Mouse (Mus musculus) neural tube, embryonic 15.5 days (tissue): ENCODE results near the gene Flywch1. TPM values are rescaled to one million over a fixed set of nuclear protein-coding genes. Genes with fewer than 3 reads are reported as not detected.
A peak's percentile ranks its signal among the peaks of the same experiment; 100 is the strongest.

ENCODE experiments used
- ATAC-seq: fragments of 200-750 bp; cut with Nextera tagmentation; 2 replicates; pipeline ENCODE4 v1.8.0; 2017; ENCODE audit warnings: mild to moderate bottlenecking, moderate TSS enrichment, moderate library complexity; ENCODE audit not compliant: low FRiP score
- H3K27ac ChIP-seq: fragments of 300-500 bp; sonication (generic); replicated peaks from 2 replicates; pipeline ENCODE4 v1.5.1; 2015; ENCODE audit warnings: mild to moderate bottlenecking, inconsistent platforms
- H3K27me3 ChIP-seq: fragments of 300-500 bp; sonication (generic); replicated peaks from 2 replicates; pipeline ENCODE4 v1.6.1; 2015; ENCODE audit warnings: inconsistent platforms
- H3K36me3 ChIP-seq: fragments of 300-500 bp; sonication (generic); 2 replicates; pipeline ENCODE4 v1.6.1; 2015; ENCODE audit warnings: inconsistent platforms
- H3K4me1 ChIP-seq: fragments of 300-500 bp; sonication (generic); 2 replicates; pipeline ENCODE4 v1.6.1; 2015; ENCODE audit warnings: inconsistent platforms
- H3K4me2 ChIP-seq: fragments of 300-500 bp; sonication (generic); 2 replicates; pipeline ENCODE4 v1.6.1; 2015; ENCODE audit warnings: inconsistent platforms, mild to moderate bottlenecking, moderate library complexity
- H3K4me3 ChIP-seq: fragments of 300-500 bp; sonication (generic); replicated peaks from 2 replicates; pipeline ENCODE4 v1.5.1; 2015; ENCODE audit warnings: mild to moderate bottlenecking, inconsistent platforms
- H3K9ac ChIP-seq: fragments of 300-500 bp; sonication (generic); replicated peaks from 2 replicates; pipeline ENCODE4 v1.6.1; 2015; ENCODE audit warnings: mild to moderate bottlenecking, inconsistent platforms
- H3K9me3 ChIP-seq: fragments of 300-500 bp; sonication (generic); replicated peaks from 2 replicates; pipeline ENCODE4 v1.6.1; 2016; ENCODE audit warnings: inconsistent platforms
- WGBS: fragments of 180-500 bp; shearing (Covaris S2); methylation state at CpG from one replicate; pipeline ENCODE4 v1.1.7; 2015; ENCODE audit warnings: mixed read lengths; 5-methylcytosine and 5-hydroxymethylcytosine counted together
- polyA plus RNA-seq: library from polyadenylated mRNA; unstranded; fragments of >200 nt; fragmentation: Nextera tagmentation; extraction: Ambion mirVana; gene quantifications from 2 replicates; pipeline ENCODE4 v1.2.1, GENCODE M21; 2015

Flywch1 gene
- polyA plus RNA-seq, 1 experiment from 2014 or later: 224 TPM

DNA sequence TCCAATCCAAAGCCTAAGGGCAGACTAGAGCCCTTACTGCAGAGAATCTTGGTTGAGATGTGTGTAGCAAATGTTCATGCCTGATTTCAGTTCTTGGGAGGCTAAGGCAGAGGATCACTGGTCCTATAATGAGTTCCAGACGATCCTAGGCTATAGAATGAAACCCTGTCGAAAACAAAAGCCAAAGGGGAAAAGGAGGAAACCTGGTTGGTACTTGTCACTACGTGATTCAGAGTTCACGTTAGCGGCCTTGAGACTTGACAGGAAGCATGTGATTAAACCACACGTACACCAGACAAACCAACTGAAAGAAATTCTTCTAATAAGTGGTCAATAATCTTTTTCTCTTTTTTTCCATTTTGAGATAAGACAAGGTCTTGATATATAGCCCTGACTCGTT is 25.9 kb upstream of the Flywch1 start:
- no peak overlapping the region for H3K27ac ChIP-seq
- no peak overlapping the region for H3K4me2 ChIP-seq
- peaks cover 2% of the 10 kb centered on the region; the same call in 1 of the 2 replicates for H3K36me3 ChIP-seq
- no peak for ATAC-seq
- 85% methylated on average over 7 of the region's 7 CpGs for WGBS
- H3K4me1 ChIP-seq: peaks cover 7% of the 10 kb centered on the region
- no peaks in the 10 kb centered on the region for H3K9me3 ChIP-seq
- H3K9ac ChIP-seq: no peak overlapping the region
- no peaks in the 10 kb centered on the region for H3K27me3 ChIP-seq
- H3K4me3 ChIP-seq: no peak overlapping the region

GRCm38 (mm10) chr17:23795323-23795722 is 23.9 kb upstream of the Flywch1 start:
- 94% methylated on average over 8 of the region's 8 CpGs for WGBS
- Histone ChIP-seq H3K27ac (no peak overlapping the region), H3K9ac (no peak overlapping the region), H3K27me3 (no peaks in the 10 kb centered on the region), H3K4me3 (no peak overlapping the region), H3K36me3 (peaks cover 2% of the 10 kb centered on the region; the same call in 1 of the 2 replicates), H3K9me3 (no peaks in the 10 kb centered on the region), H3K4me2 (no peak overlapping the region), H3K4me1 (peaks cover 25% of the 10 kb centered on the region)
- ATAC-seq: no peak

DNA sequence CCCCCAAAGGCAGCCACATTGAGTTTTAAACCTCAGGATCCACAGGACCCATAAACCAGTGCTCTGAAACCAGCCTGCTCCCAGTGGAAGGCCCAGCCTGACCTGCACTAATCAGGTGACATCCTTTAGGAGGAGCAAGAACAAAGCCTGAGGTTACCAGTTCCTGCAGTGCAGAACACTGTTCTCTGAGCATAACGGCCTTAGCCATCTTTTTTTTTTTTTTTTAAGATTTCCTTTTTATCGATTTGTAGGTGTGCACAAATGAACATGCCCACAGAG is 19.6 kb upstream of the Flywch1 start:
- Histone ChIP-seq H3K27ac (peak overlapping the region; percentile 91), H3K4me3 (peak overlapping the region; percentile 45)
- 58% methylated on average over 2 of the region's 2 CpGs for WGBS

DNA sequence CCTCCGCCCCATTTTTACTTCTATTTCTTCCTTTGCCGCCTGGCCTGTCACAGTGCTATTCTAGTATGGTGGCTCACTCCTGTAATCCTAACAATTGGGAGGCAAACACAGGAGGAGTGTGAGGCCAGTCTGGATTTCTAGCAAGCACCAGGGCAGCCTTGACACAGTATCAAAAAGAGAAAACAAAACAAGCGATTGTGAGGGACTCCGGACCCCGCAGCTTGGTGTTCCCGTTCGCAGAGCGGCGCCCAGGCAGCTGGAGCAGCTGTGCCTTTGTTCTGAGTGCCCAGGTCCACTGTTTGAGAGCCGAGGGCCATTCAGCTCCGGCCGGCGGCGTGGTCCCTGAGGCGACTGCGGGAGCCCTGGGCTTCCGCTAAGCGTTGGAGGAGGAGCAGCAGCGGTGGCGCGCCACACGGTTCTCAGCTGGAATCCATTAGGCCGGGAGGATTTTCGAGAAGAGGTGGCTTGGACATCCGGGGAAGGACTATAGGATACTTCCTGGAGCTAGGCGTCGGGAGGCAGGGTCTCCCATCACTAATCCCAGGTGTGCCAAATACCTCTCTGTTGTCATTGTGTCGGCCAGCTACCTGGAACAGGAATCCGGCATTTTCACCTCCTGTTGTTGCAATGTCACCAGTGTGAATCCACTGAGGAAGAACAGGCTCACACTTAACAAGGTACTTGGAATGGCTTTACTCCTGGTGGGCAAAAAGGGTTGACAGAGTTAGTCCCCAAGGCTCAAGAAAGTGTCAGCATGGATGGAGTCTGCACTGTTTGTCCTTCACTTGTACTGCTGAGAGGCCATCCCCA is 19.1 kb upstream of the Flywch1 start, which contains the start of gene Srrm2:
Gene Srrm2 (plus strand): TSS at position 264 of the 810 bp plus-strand sequence.
- H3K36me3 ChIP-seq: peaks cover 2% of the 10 kb centered on the region; the same call in 1 of the 2 replicates
- 1% methylated on average over 29 of the region's 29 CpGs for WGBS
- H3K27ac ChIP-seq: peak within 1 kb of the TSS; percentile 91
- H3K4me3 ChIP-seq: peak within 1 kb of the TSS; percentile 45
- no peaks in the 10 kb centered on the region for H3K9me3 ChIP-seq
- peaks cover 42% of the 10 kb centered on the region for H3K4me1 ChIP-seq
- peak; percentile 15; the same call in 1 of the 2 replicates for ATAC-seq
- no peaks in the 10 kb centered on the region for H3K27me3 ChIP-seq
- H3K9ac ChIP-seq: peak within 1 kb of the TSS; percentile 77
- peak within 1 kb of the TSS; percentile 71 for H3K4me2 ChIP-seq

More for the DNA sequence above, 19.6 kb upstream of the Flywch1 start:
- Histone ChIP-seq H3K4me1 (peaks cover 38% of the 10 kb centered on the region), H3K4me2 (peak overlapping the region; percentile 71), H3K27me3 (no peaks in the 10 kb centered on the region), H3K36me3 (peaks cover 2% of the 10 kb centered on the region; the same call in 1 of the 2 replicates), H3K9ac (peak overlapping the region; percentile 77), H3K9me3 (no peaks in the 10 kb centered on the region)
- no peak for ATAC-seq

DNA sequence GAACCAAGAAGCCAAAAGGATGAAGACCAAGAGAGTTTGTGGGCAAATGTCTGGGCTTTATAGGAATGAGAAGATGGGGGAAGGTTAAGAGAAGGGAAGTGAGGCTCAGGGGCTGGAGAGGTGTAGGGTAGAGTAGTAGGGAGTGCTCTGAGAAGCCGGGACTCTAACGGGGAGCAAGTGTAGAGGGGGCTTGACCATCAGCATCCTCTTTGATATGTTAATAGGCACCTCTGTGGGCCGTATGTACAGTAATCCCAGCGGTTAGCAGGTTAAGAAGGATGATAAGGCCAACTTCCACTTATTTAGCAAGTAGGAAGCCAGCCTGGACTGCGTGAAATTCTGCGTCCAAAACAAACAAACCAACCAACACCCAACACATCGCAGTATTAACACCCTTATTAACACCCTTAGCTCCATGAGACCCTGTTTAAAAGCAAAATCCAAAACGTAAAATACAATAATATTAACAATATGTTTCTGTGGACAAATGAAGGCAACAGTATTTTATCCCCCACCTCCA is 18.4 kb upstream of the Flywch1 start:
- peaks cover 49% of the 10 kb centered on the region for H3K4me1 ChIP-seq
- ATAC-seq: no peak
- peak overlapping the region; percentile 91 for H3K27ac ChIP-seq
- peak overlapping the region; percentile 45 for H3K4me3 ChIP-seq
- no peaks in the 10 kb centered on the region for H3K27me3 ChIP-seq
- H3K9me3 ChIP-seq: no peaks in the 10 kb centered on the region
- H3K4me2 ChIP-seq: peak overlapping the region; percentile 71
- peaks cover 2% of the 10 kb centered on the region; the same call in 1 of the 2 replicates for H3K36me3 ChIP-seq
- peak overlapping the region; percentile 77 for H3K9ac ChIP-seq
- WGBS: 18% methylated on average over 8 of the region's 8 CpGs

DNA sequence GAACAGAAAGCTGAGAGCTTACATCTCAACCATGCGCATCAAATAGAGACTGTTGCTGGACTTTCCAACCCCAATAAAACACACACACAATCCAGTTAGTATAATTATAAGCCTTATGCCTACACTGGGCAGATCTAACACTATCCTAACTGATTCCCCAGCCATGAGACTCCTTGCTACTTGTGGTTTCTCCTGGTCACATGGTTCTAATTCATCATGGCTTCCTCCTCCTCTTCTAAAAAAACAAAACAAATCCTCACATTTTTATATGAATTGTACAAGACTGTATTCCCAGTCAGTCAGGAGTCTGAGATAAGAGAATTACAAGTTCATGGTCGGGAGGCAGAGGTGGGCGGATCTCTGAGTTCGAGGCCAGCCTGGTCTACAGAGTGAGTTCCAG is 17.6 kb upstream of the Flywch1 start:
- Histone ChIP-seq H3K36me3 (peaks cover 2% of the 10 kb centered on the region; the same call in 1 of the 2 replicates), H3K9me3 (no peaks in the 10 kb centered on the region), H3K4me3 (no peak overlapping the region), H3K4me1 (peaks cover 53% of the 10 kb centered on the region), H3K27me3 (no peaks in the 10 kb centered on the region), H3K9ac (no peak overlapping the region), H3K4me2 (no peak overlapping the region), H3K27ac (no peak overlapping the region)
- no peak for ATAC-seq
- 95% methylated on average over 4 of the region's 4 CpGs for WGBS

DNA sequence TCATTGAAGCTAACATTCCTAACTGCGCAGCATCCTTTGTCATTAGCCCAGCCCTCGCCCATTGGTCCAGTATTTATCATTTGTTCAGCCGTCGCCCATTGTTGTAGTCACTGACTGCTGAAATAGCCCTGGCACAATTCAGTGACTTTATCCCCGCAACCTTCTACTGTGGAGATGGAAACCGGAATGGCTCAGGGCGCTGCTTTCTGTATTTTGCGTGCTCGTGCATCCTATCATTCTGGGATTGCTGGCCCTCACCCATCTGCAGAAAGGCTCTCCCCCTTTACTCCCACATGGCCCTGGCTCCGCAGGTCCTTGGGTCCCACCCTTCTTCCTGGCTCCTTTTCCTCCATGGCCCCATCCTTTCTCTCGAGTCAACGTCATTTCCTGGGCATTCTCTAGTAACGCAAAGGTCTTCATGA is 15.1 kb upstream of the Flywch1 start:
- ATAC-seq: peak; percentile 72
- Histone ChIP-seq H3K4me2 (peak overlapping the region; percentile 75), H3K36me3 (no peaks in the 10 kb centered on the region), H3K9me3 (no peaks in the 10 kb centered on the region), H3K4me1 (peaks cover 40% of the 10 kb centered on the region), H3K27ac (peak overlapping the region; percentile 95), H3K27me3 (no peaks in the 10 kb centered on the region), H3K4me3 (peak overlapping the region; percentile 72), H3K9ac (peak overlapping the region; percentile 55)
- WGBS: 7% methylated on average over 13 of the region's 13 CpGs

DNA sequence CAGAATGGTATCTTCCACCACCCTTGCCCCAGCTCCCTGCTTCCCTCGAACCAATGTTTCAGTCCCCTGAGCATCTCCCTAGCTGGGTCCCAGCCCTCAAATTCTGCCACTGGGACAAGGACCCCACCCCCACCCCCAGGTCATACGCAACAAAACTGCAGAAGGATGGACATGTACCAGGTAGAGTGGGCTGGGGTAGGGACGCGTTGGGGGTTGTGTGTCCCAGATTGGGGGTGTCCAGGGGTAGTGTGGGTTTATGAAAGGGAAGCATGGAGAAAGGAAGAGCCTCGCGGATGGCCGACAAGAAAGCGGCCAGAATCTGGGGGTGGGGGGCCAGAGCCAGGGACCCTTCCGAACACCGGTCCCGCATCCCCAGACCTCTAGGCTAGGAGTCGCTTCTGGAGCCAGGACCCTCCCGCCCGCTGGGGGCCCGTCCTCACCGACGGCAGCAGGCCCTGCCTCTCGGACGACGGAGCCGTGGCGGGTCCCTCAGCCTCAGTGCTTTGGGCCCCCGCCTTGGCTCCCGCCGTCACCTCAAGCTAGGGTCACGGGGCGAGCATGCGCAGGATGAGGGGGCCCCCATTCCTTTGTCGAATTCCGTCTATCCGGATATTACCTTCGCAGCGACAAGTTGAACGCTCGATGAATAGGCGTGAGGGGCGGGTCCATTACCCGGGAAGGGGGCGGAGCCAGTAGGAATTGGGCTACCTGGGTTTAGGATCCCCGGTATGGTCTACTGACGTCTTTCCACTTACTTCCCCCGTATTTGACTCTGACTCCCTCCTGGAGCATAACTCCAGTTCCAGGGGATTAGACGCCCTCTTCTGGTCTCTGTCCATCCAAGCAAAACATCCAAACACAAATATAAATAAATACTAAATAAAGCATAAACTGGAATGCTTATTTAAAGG is 14.4 kb upstream of the Flywch1 start, which contains the start of gene Flywch2:
Gene Flywch2 (minus strand): TSS at position 521 of the 911 bp plus-strand sequence.
- ATAC-seq: peak; percentile 92
- Histone ChIP-seq H3K9ac (peak within 1 kb of the TSS; percentile 82), H3K4me1 (peaks cover 33% of the 10 kb centered on the region), H3K36me3 (no peaks in the 10 kb centered on the region), H3K9me3 (no peaks in the 10 kb centered on the region), H3K27ac (peak within 1 kb of the TSS; percentile 95), H3K27me3 (no peaks in the 10 kb centered on the region), H3K4me3 (peak within 1 kb of the TSS; percentile 72), H3K4me2 (peak within 1 kb of the TSS; percentile 75)
- WGBS: 1% methylated on average over 43 of the region's 43 CpGs

GRCm38 (mm10) chr17:23783352-23783751 is 11.9 kb upstream of the Flywch1 start:
- Histone ChIP-seq H3K4me3 (no peak overlapping the region), H3K4me2 (no peak overlapping the region), H3K4me1 (peaks cover 18% of the 10 kb centered on the region), H3K9me3 (no peaks in the 10 kb centered on the region), H3K36me3 (peaks cover 6% of the 10 kb centered on the region; the same call in 1 of the 2 replicates), H3K27ac (no peak overlapping the region), H3K27me3 (no peaks in the 10 kb centered on the region), H3K9ac (no peak overlapping the region)
- no peak for ATAC-seq

GRCm38 (mm10) chr17:23778447-23778846 is 7.0 kb upstream of the Flywch1 start:
- H3K4me3 ChIP-seq: no peak overlapping the region
- no peak overlapping the region for H3K4me2 ChIP-seq
- H3K4me1 ChIP-seq: peaks cover 5% of the 10 kb centered on the region; the same call in 1 of the 2 replicates
- H3K9me3 ChIP-seq: no peaks in the 10 kb centered on the region
- H3K36me3 ChIP-seq: peaks cover 6% of the 10 kb centered on the region; the same call in 1 of the 2 replicates
- ATAC-seq: no peak
- no peak overlapping the region for H3K9ac ChIP-seq
- WGBS: 72% methylated on average over 2 of the region's 2 CpGs
- H3K27ac ChIP-seq: no peak overlapping the region
- H3K27me3 ChIP-seq: no peaks in the 10 kb centered on the region

DNA sequence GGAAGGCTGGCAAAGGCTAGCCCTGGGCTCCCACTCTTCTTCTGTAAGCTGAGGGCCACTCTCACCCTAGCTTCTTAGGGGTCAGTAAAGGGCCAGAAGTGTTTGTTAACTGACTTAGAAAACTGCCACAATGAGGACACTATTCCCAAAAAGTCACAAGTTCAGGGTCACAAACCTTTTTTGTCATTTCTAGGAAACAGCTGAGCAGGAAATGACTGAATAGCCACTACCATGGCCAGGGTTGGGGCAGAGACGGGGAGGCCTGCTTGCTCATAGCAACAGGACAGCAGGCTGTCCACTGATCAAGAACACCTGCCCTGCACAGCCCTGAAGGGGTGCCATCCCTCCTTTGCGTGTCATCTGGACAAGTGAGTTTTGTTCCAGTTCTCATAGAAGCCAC is 5.7 kb upstream of the Flywch1 start:
- H3K4me3 ChIP-seq: no peak overlapping the region
- 85% methylated on average over 2 of the region's 2 CpGs for WGBS
- H3K27me3 ChIP-seq: no peaks in the 10 kb centered on the region
- H3K9ac ChIP-seq: no peak overlapping the region
- no peak overlapping the region for H3K4me2 ChIP-seq
- H3K9me3 ChIP-seq: no peaks in the 10 kb centered on the region
- H3K4me1 ChIP-seq: peaks cover 13% of the 10 kb centered on the region
- H3K27ac ChIP-seq: no peak overlapping the region
- ATAC-seq: no peak
- peaks cover 6% of the 10 kb centered on the region; the same call in 1 of the 2 replicates for H3K36me3 ChIP-seq
